Mouse (Mus musculus): ENCODE data around the gene B020004J07Rik.
"Not testable (repeated sequence)": the region's sequence is repeated elsewhere in the genome, so short reads cannot be mapped to it uniquely, and the experiment has no call there.

Gene B020004J07Rik

GRCm38 (mm10) chr4:101843923-101844322 lies at the start of gene B020004J07Rik:
B020004J07Rik (minus strand) TSS chr4:101844023.
- not testable (repeated sequence) for DNase-seq

GRCm38 (mm10) chr4:101889377-101889776 lies 45.6 kb upstream of the B020004J07Rik start:
- no peak for DNase-seq

- DNase-seq = no peak
Measured at GRCm38 (mm10) chr4:101883641-101884040, 39.8 kb upstream of the B020004J07Rik start.

- not testable (repeated sequence) for DNase-seq
Measured at GRCm38 (mm10) chr4:101875687-101876086, 31.9 kb upstream of the B020004J07Rik start.

GRCm38 (mm10) chr4:101872031-101872430 lies 28.2 kb upstream of the B020004J07Rik start:
- DNase-seq = not testable (repeated sequence)

GRCm38 (mm10) chr4:101862289-101862688 lies 18.5 kb upstream of the B020004J07Rik start:
- no peak for DNase-seq

GRCm38 (mm10) chr4:101860873-101861272 lies 17.1 kb upstream of the B020004J07Rik start:
- peak; percentile 32 for DNase-seq

GRCm38 (mm10) chr4:101850908-101851307 lies 7.1 kb upstream of the B020004J07Rik start:
- no peak for DNase-seq

All from kidney, postnatal 14 days (tissue).